Comparison of ENCODE assay signal across 9 mouse cellular contexts in the genomic region with DNA sequence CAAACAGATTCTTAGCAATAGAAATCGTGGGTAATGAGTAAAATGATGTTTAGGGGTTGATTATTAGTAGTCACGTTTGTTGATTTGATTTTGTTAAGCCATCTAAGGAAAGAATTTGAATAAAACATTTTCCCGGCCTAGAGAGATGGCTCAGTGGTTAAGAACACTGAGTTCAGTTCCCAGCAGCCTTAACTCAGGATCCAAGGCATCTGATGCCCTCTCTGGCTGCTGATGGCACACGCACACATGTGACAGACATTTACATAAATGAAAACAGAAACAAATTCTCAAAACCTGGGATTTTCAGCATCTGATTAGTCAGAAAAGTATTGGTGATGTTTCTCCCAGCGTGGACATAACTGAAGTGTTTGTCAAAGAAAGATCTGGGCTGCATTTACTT. TPM values are rescaled to one million over a fixed set of nuclear protein-coding genes. Genes with fewer than 3 reads are reported as not detected.
DNase-seq lines count a peak whose midpoint lies in the region; ATAC-seq and TF ChIP-seq lines count a peak whose summit lies in the region.
"Had no signal": no experiment of that assay in that cellular context is flagged by ENCODE, and none has a peak within 500 bp of the region (broad histone marks: within the 10 kb centered on the region; RNA-seq: fewer than 3 reads in every experiment).

No protein-coding gene starts in this region.

- ATAC-seq in heart, embryonic 12.5 days (ENCODE audit: insufficient number of reproducible peaks, low FRiP score) = no peak
- no peak for ATAC-seq in limb, embryonic 14.5 days (ENCODE audit: low FRiP score, low read depth)

- no peak overlapping the region for H3K9ac ChIP-seq in heart, embryonic 12.5 days
- H3K9ac ChIP-seq in limb, embryonic 14.5 days (ENCODE audit: low read depth, low read length, severe bottlenecking) = no peak overlapping the region

- no peaks in the 10 kb centered on the region for H3K27me3 ChIP-seq in heart, embryonic 12.5 days (replicated peaks)
- H3K27me3 ChIP-seq in limb, embryonic 14.5 days (ENCODE audit: control insufficient read depth, insufficient read depth, low read length) = no peaks in the 10 kb centered on the region

- H3K9me3 ChIP-seq in heart, embryonic 12.5 days (replicated peaks) = no peaks in the 10 kb centered on the region
- H3K9me3 ChIP-seq in limb, embryonic 14.5 days (ENCODE audit: control insufficient read depth, low read length) = no peaks in the 10 kb centered on the region
- H3K9me3 ChIP-seq: G1E had no signal

- peaks cover 8% of the 10 kb centered on the region for H3K36me3 ChIP-seq in heart, embryonic 12.5 days
- 0 out of 2 replicates have a peak, but pooled peaks cover 7% of the 10 kb centered on the region for H3K36me3 ChIP-seq in limb, embryonic 14.5 days (ENCODE audit: control insufficient read depth, insufficient read depth, low read length)

- WGBS in heart, embryonic 12.5 days = 77% methylated on average over 5 of the region's 5 CpGs
- 70% methylated on average over 5 of the region's 5 CpGs for WGBS in limb, embryonic 14.5 days

- DNase-seq in heart, adult 18-20 months = no peak
- DNase-seq in 416B (ENCODE audit: low read depth) (peak; percentile 51), MN1 (ENCODE audit: low spot score) (no peak)
- DNase-seq in limb, embryonic 14.5 days (ENCODE audit: low spot score) = no peak
- no peak for DNase-seq in layer of hippocampus, adult 8-10 months (ENCODE audit: low spot score in 2 of 2)
- no peak for DNase-seq in urinary bladder, postnatal 14 days (ENCODE audit: low spot score)

- TF ChIP-seq CTCF in embryonic fibroblast, embryonic 13.5 days (IDR thresholded peaks at IDR 0.05; ENCODE audit: borderline replicate concordance, insufficient read depth, low read length) = no peak

- H3K27ac ChIP-seq in heart, embryonic 12.5 days (ENCODE audit: poor library complexity, severe bottlenecking) = peak overlapping the region; percentile 43; the same call in 1 of the 2 replicates
- H3K27ac ChIP-seq in embryonic fibroblast, embryonic 13.5 days (ENCODE audit: insufficient read depth, low read length) = peak overlapping the region; percentile 18
- H3K27ac ChIP-seq in limb, embryonic 14.5 days (replicated peaks; ENCODE audit: low read depth, low read length) = peak overlapping the region; percentile 72

- no peak overlapping the region for H3K4me3 ChIP-seq in heart, embryonic 12.5 days
- H3K4me3 ChIP-seq in embryonic fibroblast, embryonic 13.5 days (ENCODE audit: insufficient read depth, low read length) = no peak overlapping the region
- no peak overlapping the region for H3K4me3 ChIP-seq in limb, embryonic 14.5 days (replicated peaks; ENCODE audit: low read length)

- H3K4me1 ChIP-seq in heart, embryonic 12.5 days (replicated peaks) = peaks cover 20% of the 10 kb centered on the region
- no peaks in the 10 kb centered on the region; the same call in 1 of the 2 replicates for H3K4me1 ChIP-seq in embryonic fibroblast, embryonic 13.5 days (ENCODE audit: control insufficient read depth, insufficient read depth, low read length)
- H3K4me1 ChIP-seq in limb, embryonic 14.5 days (ENCODE audit: control insufficient read depth, insufficient read depth, low read length) = peaks cover 24% of the 10 kb centered on the region

- no peak for TF ChIP-seq POLR2A in embryonic fibroblast, embryonic 13.5 days (IDR thresholded peaks at IDR 0.05; ENCODE audit: low read depth, low read length)
- no peak for TF ChIP-seq POLR2A in limb, embryonic 14.5 days (IDR thresholded peaks at IDR 0.05; ENCODE audit: borderline replicate concordance, extremely low read depth, insufficient read depth, insufficient read length)

- no peak overlapping the region for H3K4me2 ChIP-seq in heart, embryonic 12.5 days
- H3K4me2 ChIP-seq in limb, embryonic 14.5 days (replicated peaks; ENCODE audit: low read depth, low read length, severe bottlenecking) = no peak overlapping the region; the same call in 1 of the 2 replicates

RNA-seq across cellular contexts. Expression of a gene that starts 47.2 kb away (rescaled TPM):
- polyA plus RNA-seq in heart, embryonic 12.5 days (2016; fragmentation: Nextera tagmentation; extraction: Ambion mirVana) = 51.0 and 51.5 TPM in 2 replicates
- 10 to 100 TPM; 59.7 to 88.7 TPM for total RNA-seq in heart, adult 18-20 months (2021)
- polyA plus RNA-seq in embryonic fibroblast, embryonic 13.5 days (2011; ENCODE audit: insufficient read length, low read depth, missing spikeins) = 68.6 and 75.8 TPM in 2 replicates
- 35.7 and 46.3 TPM in 2 replicates for polyA plus RNA-seq in limb, embryonic 14.5 days (2012; rRNA removed)
- polyA plus RNA-seq in limb, embryonic 14.5 days (2014; fragmentation: Nextera tagmentation; extraction: Ambion mirVana) = 38.4 and 41.8 TPM in 2 replicates
- 100 to 1,000 TPM in 1 of 4 experiments, 10 to 100 TPM in 3; 90.9 to 100 (median 97.0) TPM for total RNA-seq in layer of hippocampus, adult 8-10 months (2022)

Comparison
In these comparisons a context has a peak if more than half of its experiments do, and no peak if none do; other contexts are left out.
1. H3K27ac ChIP-seq: peak in every context shown above with its lines; median percentile 72 in limb, embryonic 14.5 days; 43 in heart, embryonic 12.5 days; 18 in embryonic fibroblast, embryonic 13.5 days.